Mouse (Mus musculus) left cerebral cortex, postnatal 4 days (tissue): ENCODE measurements around the gene Megf8. TPM values are rescaled to one million over a fixed set of nuclear protein-coding genes. Genes with fewer than 3 reads are reported as not detected.
"Not testable (repeated sequence)": the region's sequence is repeated elsewhere in the genome, so short reads cannot be mapped to it uniquely, and the experiment has no call there.

ENCODE experiments used
- DNase-seq: peaks from one replicate; pipeline ENCODE4 v3.0.0-alpha.2; 2022
- intact Hi-C: fragments of 180-260 bp; cut with DNase I; formaldehyde crosslinking; loops from one replicate; pipeline ENCODE4 v1.15.1; 2025
- total RNA-seq, 2 experiments: library from RNA; stranded (reverse); gene quantifications; 2 replicates each; pipeline ENCODE4 v1.2.3; 2021

Megf8 gene
- total RNA-seq, 2 experiments from 2014 or later, result 81.0 to 89.9 TPM

DNA sequence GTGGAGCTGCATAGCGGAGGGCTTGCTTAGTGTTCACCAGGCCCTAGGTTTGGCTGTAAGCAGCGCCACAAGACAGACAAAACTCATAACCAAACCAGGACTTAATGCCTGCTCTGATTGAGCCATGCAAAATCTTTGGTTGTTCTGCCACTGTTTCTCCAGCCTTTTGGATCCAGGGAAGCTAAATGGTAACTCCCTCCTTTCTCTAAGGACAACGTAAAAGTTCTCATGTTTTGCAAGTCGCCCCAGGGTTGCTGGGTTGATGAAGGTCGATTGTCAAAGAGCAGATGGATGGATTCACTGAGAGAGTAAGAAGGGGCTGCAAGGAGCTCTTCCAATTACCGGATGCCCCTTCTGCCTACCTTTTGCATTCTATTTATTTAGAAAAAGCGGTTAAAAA is 77.8 kb downstream of the Megf8 start:
- DNase-seq, result no peak
- intact Hi-C loops, result no loop called here

DNA sequence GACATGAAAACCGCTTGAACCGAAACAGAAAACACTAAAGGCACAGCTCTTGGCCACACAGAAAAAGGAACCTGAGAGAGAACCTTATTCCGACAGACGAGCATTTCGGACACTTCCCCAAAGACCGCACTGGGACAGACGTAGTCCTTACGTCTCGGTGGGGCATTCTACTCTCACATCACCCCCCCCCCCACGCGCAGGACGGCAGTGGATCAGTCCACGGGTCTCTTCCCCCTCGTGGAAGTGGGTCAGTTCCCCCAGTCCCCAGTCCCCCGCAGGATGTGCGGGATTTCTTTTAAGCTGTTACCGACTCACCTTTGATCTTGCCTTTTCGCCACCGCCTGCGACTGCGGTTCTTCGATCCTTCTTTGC is 78.2 kb downstream of the Megf8 start:
- no peak for DNase-seq
- intact Hi-C loops, result no loop called here

- DNase-seq, result peak; percentile 99
- intact Hi-C loops, result no loop called here
Measured at GRCm38 (mm10) chr7:25395558-25396521, 78.9 kb downstream of the Megf8 start.

DNA sequence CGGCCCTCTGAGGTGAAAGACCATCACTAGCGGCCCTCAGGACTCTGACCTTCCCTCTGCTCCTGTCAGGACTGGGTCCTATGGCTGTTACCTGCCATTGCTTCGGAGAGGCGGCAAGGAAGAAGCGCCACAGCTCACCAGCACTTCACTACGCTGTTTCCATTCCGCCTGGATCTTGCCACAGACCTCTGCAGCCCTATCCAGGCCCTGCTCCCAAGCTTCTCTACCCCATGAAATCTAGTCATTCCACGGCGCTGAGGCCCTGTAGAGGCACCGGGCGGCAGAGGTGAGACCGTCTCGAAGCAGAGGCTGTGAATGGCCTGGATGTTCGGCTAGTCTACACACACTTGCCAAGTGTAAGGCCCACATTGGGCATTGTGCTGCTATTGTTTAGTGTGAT is 79.7 kb downstream of the Megf8 start:
- DNase-seq, result no peak
- intact Hi-C loops, result no loop called here

DNA sequence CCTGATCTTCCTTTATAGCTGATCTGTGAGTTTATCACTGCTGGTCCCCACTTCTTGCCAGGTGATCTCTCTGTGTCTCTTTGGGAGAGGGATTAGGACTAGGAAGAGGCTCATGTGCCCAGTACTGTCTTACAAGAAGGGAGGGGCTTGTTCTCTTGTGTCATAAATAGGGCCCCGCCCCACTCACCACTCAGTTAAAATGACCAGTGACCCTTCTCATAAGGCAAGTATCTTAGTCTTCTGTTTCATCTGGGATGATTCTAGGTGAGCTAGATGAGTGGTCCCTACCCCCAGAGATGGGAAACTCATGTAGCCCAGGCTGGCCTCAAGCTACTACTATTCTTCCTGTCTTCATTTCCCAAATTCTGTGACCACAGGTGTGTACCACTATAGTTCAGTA is 81.6 kb downstream of the Megf8 start, which contains the start of gene Lipe:
Lipe (minus strand) TSS at position 101 of the 400 bp plus-strand sequence.
- no peak for DNase-seq
- intact Hi-C loops, result no loop called here

- intact Hi-C loops, DNase-seq: not testable (repeated sequence)
Measured at GRCm38 (mm10) chr7:25399028-25399427, 82.1 kb downstream of the Megf8 start.

- intact Hi-C loops, result no loop called here
- no peak for DNase-seq
Measured at GRCm38 (mm10) chr7:25401551-25401950, 84.6 kb downstream of the Megf8 start.

DNA sequence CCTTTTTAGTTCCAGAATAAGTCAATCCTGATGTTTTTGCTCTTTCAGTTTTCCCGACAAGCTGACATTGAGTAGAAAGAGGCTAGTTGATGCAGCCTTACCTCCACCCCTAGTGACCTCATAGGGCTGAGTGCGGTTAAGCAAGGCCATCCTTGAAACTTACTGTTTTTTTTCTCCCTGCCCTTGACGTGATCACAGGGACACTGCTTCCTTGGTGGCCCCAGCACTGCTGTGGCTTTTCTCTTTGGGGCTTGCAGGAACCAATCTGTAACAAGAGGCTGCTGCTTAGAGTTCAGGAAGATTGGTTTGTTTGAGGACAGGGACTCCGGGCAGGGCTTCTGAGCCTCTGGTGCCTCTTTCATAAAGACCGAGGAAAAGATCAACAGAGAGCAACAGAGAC is 85.0 kb downstream of the Megf8 start:
- no peak for DNase-seq
- intact Hi-C loops, result no loop called here

DNA sequence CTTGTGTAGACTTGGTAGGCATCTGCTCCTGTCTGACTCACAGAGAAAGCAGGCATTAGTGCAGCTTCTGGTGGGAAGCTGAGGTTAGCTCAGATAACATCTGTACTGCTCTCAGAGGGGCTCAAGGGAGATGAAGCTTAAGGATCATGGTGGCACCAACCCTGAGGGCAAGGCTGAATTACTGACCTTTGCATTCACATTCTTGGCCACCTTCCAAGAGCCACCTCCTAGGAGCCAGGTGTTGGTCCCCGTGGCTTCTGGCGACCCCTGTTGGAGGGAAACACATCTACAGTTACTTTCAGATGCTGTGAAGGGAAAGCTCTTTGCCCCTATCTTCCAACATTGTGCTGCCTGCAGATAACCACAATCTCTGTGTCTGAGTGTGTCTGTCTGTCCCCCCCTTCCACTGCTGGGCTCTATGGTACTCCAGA is 85.7 kb downstream of the Megf8 start:
- intact Hi-C loops, result no loop called here
- DNase-seq, result no peak

DNA sequence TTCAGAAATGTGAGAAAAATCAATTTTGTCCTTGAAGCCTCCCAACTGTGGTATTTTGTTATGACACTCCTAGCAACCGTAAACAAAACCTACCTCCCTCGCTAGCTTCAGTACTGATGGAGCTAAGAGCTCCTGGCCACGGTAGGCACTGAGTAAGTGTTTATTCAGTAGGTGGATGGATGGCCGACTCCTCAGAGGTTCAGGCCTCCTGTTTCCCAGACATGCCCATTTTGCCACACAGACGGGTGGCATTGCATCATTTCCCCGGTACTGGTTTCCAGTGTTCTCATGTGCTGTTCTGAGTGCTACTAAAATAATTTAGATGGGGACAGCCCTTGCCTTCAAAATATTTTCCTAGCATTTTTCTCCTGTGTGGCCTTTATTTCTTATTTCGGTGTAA is 89.5 kb downstream of the Megf8 start:
- intact Hi-C loops, result no loop called here
- DNase-seq, result no peak

- intact Hi-C loops, result no loop called here
- DNase-seq, result no peak
Measured at GRCm38 (mm10) chr7:25409114-25409760, 92.3 kb downstream of the Megf8 start.

DNA sequence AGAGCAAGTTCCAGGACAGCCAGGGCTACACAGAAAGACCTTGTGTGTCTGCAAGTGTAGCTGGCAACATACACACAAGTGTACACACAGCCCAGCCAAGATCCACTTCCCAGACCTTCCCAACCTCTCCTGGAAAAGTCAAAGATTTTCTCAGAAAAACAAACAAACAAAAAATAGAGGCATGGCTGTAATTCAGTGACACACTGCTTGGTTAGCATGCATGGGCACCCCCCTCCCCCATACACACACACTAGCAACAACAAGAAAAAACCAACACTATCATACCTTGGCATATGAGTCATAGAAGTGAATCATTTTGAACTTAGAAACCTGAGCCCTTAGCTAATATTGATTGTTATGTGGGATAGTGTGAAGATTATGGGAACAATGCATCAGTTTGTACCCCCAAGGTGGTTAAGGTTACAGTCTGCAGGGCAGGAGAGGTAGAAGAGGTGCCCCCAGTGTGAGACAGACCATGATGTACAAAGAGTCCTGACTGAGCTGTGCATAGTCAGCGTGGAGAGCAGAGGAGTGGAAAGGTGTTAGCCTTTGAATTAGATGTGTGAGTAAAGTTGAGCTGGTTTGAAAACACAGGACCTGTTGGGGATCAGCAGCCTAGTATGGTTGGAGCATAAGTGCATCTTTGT is 94.1 kb downstream of the Megf8 start:
- no peak for DNase-seq
- intact Hi-C loops, result no loop called here

DNA sequence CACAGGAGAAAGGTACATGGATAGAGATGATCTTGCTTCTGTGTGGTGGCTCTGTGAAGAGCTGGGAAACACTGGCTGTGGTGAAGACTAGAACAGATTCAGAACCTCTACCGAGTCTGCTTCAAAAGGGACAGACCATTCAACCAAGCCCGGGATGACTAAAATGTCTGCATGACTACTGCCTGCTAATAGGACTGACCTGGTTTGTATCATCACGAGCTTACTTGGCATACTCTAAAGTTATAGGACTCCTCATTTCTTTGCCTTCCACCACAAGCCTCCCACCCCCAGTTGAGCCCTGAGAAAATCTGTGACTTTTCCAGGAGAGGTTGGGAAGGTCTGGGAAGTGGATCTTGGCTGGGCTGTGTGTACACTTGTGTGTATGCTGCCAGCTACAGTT is 94.9 kb downstream of the Megf8 start:
- DNase-seq, result no peak
- intact Hi-C loops, result no loop called here

GRCm38 (mm10) chr7:25412833-25413441 is 96.0 kb downstream of the Megf8 start, which contains the start of gene Cxcl17:
TSS of gene Cxcl17 (minus strand) at chr7:25412886.
- intact Hi-C loops, result no loop called here
- no peak for DNase-seq

Other genes starting within 250 kb of the Megf8 start
- 100 to 1,000 TPM; 204 to 219 TPM for gene Grik5, start 244.8 kb upstream of the Megf8 start, total RNA-seq
- 10 to 100 TPM; 25.2 to 26.9 TPM for gene Zfp574, start 244.6 kb upstream of the Megf8 start, total RNA-seq
- 10 to 100 TPM; 17.7 to 18.7 TPM for gene Pou2f2, start 137.4 kb upstream of the Megf8 start, total RNA-seq
- gene Dedd2, start 96.5 kb upstream of the Megf8 start, total RNA-seq, result 10 to 100 TPM; 15.1 to 16.8 TPM
- gene Zfp526, start 95.7 kb upstream of the Megf8 start, total RNA-seq, result 1 to 10 TPM; 6.5 to 7.8 TPM
- gene Gsk3a, start 79.3 kb upstream of the Megf8 start, total RNA-seq, result 100 to 1,000 TPM; 195 to 197 TPM
- gene Erf, start 66.4 kb upstream of the Megf8 start, total RNA-seq, result 10 to 100 TPM; 29.4 to 36.1 TPM
- gene Cic, start 49.5 kb upstream of the Megf8 start, total RNA-seq, result 100 to 1,000 TPM; 324 to 333 TPM
- 100 to 1,000 TPM; 234 to 250 TPM for gene Pafah1b3, start 19.2 kb upstream of the Megf8 start, total RNA-seq
- under 1 TPM; 0.52 to 0.87 TPM for gene Prr19, start 15.8 kb upstream of the Megf8 start, total RNA-seq
- 100 to 1,000 TPM in 1 of 2 experiments, 10 to 100 TPM in 1; 99.6 to 104 TPM for gene Tmem145, start 11.1 kb upstream of the Megf8 start, total RNA-seq
- gene Cnfn, start 52.6 kb downstream of the Megf8 start, total RNA-seq, result not detected
- 1 to 10 TPM; 8.3 to 9.0 TPM for gene Lipe, start 81.5 kb downstream of the Megf8 start, total RNA-seq
- not detected for gene Cxcl17, start 95.7 kb downstream of the Megf8 start, total RNA-seq
- 1 to 10 TPM in 1 of 2 experiments, under 1 TPM in 1; 0.70 to 1.0 TPM for gene Ceacam1, start 160.4 kb downstream of the Megf8 start, total RNA-seq
- gene Ceacam2, start 222.7 kb downstream of the Megf8 start, total RNA-seq, result not detected